Mouse (Mus musculus): ENCODE data around the gene Prex1.

DNA sequence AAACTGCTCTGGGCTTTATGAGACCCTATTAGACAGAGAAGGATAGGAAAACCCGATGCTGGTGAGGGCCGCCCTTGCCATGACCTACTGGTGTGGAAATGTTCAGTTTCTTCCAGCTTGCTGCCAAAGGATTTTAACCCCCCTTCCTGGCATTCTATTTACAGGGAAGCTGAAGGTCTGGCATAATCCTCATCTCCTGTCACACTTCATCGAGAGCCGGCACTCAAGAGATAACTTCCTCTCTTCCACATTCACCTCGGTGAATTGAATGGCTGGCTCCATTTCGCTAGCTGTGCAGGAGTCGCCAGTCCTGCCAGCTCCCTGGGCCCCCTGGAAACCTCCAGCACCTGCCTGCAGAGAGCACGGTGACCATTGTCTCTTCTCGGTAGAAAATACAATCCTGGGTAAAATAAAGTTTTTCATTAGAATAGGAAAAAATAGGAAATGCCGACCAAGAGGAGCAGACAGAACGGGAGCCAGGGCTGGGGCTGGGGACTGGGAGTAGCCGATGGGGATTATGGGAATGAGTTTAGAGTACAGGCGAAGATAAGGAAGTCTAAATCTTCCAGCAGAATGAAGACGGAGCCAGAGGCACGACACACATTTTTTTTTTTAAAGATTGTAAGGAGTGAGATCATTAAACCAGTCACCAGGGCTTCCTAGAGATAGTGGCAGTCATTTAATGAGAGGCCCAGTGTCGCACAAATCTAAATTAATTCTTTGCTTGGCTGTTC lies 191.6 kb downstream of the Prex1 start:
- no peak for TF ChIP-seq CTCF (IDR thresholded peaks at IDR 0.05; ENCODE audit: low read depth)
- TF ChIP-seq EP300 (IDR thresholded peaks at IDR 0.05; ENCODE audit: low read depth): peak; percentile 81
